Mouse (Mus musculus): Measurements from ENCODE around the gene Rtl8a.

- no peak for TF ChIP-seq MAX (IDR thresholded peaks at IDR 0.05; ENCODE audit: low read depth)
- no peak for TF ChIP-seq POLR2A (IDR thresholded peaks at IDR 0.05; ENCODE audit: insufficient read length, low read depth)
- TF ChIP-seq SRF (IDR thresholded peaks at IDR 0.05; ENCODE audit: control insufficient read depth, insufficient read length, low read depth), result no peak
- TF ChIP-seq MYOD1 (IDR thresholded peaks at IDR 0.05; ENCODE audit: control insufficient read depth in 1 of 3, insufficient read length in 2 of 3, low read depth in 2 of 3), result no peak
- no peak for TF ChIP-seq POLR2AphosphoS2 (IDR thresholded peaks at IDR 0.05; ENCODE audit: insufficient read length, low read depth)
- no peak for TF ChIP-seq E2F4 (IDR thresholded peaks at IDR 0.05; ENCODE audit: insufficient read depth)
Measured at GRCm38 (mm10) chrX:53693141-53693540, 49.7 kb upstream of the Rtl8a start.
